Mouse (Mus musculus) right cerebral cortex, postnatal 4 days (tissue): ENCODE measurements at regions not wholly inside any gene's neighbourhood (a gene's known extent, or its start where the extent isn't known, plus 50 kb on each side); places are given as distances from the start of the nearest gene placed in this dataset.

Experiments
- DNase-seq: peaks from one replicate; pipeline ENCODE4 v3.0.0-alpha.2; 2022

GRCm38 (mm10) chr6:145310601-145311000 is 60.6 kb upstream of the Kras start:
- DNase-seq, result no peak

- DNase-seq, result no peak
These were observed 59.0 kb upstream of the Kras start for GRCm38 (mm10) chr6:145309025-145309424.

GRCm38 (mm10) chr6:145307237-145307636 is 57.2 kb upstream of the Kras start:
- no peak for DNase-seq

GRCm38 (mm10) chr6:145306331-145307124 is 56.5 kb upstream of the Kras start:
- peak; percentile 37 for DNase-seq

GRCm38 (mm10) chr6:145305669-145306068 is 55.6 kb upstream of the Kras start:
- DNase-seq, result no peak

- DNase-seq, result peak; percentile 39
These were observed 53.6 kb upstream of the Kras start for GRCm38 (mm10) chr6:145303641-145304070.

- DNase-seq, result no peak
These were observed 53.0 kb upstream of the Kras start for GRCm38 (mm10) chr6:145302907-145303640.

GRCm38 (mm10) chr6:145302105-145302504 is 52.1 kb upstream of the Kras start:
- DNase-seq, result no peak

GRCm38 (mm10) chr6:145300266-145300858 is 50.3 kb upstream of the Kras start:
- no peak for DNase-seq
